Mouse (Mus musculus): Measurements from ENCODE around the gene Hectd1. TPM values are rescaled to one million over a fixed set of nuclear protein-coding genes. Genes with fewer than 3 reads are reported as not detected.

Gene Hectd1
- polyA plus RNA-seq, 1 experiment: 24.2 TPM

DNA sequence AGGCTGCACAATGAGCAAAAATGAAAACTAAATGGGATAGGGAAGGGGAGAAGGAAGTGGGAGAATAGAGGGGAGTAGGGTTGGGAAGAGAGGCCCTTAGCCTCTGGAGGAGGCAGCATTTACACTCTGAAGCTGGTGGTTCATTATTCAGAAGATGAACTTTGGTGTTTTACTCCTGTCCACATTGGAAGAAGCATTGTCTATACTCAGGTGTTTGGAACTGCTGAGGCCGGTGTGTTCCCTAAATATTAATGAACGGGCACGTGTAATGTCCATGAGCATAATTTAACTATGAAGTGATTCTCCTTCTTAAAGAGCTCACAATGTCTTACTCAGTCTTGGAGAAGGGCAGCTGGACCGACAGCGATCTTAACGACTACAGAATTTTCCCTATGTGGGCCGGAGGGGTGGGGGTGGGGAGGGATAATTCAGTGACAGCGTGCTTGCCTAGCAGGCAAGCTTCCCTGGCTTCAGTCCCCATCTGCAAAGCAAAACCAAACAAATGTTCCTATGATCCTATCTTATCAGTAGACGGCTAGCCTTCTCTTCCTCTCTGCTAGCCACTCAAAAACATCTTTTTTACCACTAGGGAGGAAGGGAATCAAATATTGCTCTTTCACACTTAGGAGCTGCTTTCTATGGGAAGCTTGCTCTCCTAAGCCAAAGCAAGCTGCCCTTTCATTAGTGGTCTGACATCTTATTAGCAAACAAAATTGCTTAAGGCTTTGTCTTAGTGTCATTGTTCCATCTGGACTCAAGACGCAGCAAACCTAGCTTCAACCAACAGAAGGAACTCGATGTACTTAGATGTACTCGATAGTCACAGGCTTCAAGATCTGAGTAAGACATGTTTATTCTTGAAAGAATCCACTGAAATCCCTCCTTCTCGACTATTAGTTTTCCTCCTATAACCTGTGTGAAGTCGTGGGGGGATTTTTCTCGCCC lies 14.5 kb upstream of the Hectd1 start:
- DNase-seq (ENCODE audit: low read depth): no peak

DNA sequence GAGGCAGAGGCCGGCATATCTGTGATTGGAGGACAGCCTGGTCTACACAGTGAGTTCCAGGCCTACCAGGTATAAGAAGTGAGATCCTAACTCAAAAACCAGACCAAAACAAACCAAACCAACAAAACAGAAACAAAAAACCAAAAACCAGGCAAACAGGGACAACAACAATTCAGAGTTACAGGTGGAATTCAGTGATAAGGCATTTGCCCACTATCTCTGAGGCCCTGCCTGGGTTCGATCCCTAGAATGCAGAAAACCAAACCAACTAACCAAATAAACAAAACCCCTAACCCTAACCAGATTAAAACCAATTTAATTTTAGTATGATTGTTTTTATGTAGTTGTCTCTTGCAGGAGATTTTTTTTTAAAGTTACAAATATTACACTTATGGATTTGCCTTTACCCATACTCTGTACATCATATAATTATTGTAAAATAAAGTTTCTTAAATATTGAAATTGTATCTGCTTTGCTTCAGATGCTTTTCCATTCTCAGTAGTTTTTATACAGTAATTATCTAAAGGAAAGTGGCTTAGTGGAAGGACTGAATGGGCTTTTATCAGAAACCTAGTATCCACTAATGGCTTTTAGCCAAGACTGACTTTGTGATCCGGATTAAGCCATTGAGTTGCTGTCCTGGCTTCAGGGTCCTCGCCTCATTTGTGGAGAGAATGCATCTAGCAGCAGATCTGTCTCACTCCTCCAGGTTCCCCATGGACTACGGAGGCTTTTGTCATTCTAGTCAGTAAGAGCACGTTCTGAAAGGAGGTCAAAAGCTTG lies 12.9 kb upstream of the Hectd1 start:
- DNase-seq (ENCODE audit: low read depth): no peak

DNA sequence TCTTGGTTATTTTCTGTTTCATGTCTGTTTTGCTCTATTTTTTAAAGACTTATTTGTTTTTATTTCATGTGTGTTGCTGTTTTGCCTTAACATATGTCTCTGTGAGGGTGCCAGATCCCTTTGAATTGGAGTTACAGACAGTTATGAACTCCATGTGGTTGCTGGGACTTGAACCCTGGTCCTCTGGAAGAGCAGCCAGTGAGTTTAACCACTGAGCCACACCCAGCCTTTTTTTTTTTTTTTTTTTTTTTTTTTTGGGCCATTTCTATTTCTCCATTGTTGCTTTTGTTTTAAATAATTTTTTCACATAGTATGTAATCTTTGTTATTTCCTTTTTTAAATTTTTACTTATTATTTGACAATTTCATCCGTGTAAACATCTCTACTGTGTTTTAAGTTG lies 10.5 kb upstream of the Hectd1 start:
- DNase-seq (ENCODE audit: low read depth): no peak

DNA sequence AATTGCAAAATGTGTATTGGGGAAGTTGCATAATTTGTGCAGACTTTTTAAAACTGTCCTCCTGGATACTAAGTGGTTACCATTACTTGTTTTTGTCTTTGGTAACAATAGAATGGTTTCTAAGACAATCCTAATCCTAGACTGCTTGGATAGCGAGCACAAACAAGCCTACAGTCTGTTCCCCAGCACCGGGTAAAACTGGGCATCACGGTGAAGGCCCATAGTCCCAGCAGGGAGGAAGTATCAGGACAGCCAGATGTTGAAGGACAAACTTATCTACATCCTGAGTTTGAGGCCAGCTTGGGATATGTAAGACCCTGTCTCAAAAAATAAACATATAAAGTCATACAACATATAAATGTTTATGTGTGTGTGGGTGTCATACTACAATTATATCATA lies 5.9 kb upstream of the Hectd1 start:
- no peak for DNase-seq (ENCODE audit: low read depth)

DNA sequence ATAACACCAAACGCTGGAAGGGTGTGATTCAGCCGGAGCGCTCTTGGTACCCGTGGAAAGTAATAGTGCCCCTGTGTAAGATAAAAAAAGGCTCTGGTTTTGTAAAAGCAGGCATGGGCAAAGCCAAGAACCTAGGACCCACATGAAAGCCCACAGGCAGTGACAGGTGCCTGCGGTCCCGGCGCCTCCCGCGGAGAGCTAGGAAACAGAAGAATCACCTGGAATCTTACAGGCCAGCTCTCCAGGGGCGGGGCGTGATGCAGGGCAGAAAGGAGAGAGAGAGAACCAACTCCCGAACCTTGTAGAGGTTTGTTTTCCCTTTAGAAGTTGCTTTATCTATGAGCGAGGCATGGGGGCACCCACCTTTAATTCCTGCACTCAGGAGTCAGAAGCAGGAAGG lies 2.6 kb upstream of the Hectd1 start:
- DNase-seq (ENCODE audit: low read depth): no peak

DNA sequence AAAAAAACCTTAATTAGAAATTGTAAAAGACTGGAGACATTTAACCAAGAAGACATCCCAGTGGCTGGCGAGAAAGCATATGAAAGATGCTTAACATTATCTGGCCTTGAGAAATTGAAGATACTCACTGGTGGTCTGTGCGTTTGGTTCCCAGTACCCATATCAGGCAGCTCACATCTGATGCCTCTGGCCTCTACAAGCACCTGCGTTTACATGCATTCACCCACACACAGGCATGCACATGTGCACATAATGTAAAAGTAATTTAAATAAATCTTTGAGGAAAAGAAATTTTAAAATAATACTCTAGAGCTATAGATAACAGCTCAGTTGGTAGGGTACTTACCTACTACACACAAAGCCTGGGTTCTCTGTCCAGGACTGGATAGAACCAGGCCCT lies 2.0 kb upstream of the Hectd1 start:
- no peak for DNase-seq (ENCODE audit: low read depth)

GRCm38 (mm10) chr12:51830671-51831070 lies 1.3 kb upstream of the Hectd1 start:
- DNase-seq (ENCODE audit: low read depth): no peak

DNA sequence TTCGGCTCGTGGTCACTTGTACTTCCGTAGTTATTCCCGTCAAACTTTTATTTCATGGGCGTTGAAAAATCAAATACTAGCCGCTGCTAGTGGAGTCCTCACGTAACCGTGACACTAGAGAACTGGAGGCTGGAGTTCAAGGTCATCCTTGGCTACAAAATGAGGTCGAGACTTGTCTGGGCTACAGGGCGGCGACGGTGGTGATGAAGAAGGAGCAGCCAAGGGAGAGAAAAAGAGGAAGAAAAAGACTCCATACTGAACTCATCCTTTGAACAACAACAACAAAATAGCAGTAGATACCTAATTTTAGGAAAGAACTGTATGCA lies 704 bp upstream of the Hectd1 start:
- DNase-seq (ENCODE audit: low read depth): no peak

GRCm38 (mm10) chr12:51828716-51829289 lies 533 bp downstream of the Hectd1 start:
- no peak for DNase-seq (ENCODE audit: low read depth)

DNA sequence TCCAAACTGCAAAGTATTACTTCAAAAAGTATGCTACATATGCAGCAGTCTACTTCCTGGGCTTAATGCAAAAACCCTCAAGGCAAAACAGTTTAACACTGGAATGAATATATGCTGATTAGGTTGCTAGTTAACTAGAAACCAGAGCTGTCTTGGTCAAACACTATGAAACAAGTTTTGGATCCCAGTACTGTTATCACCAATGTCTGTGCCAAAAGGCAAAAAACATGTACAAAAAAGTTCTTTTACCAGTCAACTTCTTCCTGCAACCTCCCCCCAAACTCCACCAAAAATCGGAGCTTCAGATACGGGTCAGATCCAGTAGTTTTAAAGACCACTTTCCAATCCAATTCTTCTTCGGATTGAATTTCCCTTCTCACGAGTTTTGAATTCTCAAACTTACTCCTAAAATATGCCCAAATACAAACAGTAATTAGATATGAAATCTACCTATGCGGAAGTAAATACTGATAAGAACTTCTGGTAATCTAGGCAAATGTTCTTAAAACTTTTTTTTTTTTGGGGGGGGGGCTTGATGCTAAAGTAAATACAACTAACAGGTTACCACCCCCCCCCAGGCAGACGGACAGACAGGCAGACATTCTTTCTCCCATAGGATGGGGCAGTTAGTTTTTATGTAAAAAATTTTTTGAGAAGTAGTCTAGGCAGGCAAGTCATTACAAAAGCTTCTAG lies 1.2 kb downstream of the Hectd1 start:
- DNase-seq (ENCODE audit: low read depth): no peak

- peak; percentile 91 for DNase-seq (ENCODE audit: low read depth)
Observed at GRCm38 (mm10) chr12:51825338-51825737, 4.0 kb downstream of the Hectd1 start.

DNA sequence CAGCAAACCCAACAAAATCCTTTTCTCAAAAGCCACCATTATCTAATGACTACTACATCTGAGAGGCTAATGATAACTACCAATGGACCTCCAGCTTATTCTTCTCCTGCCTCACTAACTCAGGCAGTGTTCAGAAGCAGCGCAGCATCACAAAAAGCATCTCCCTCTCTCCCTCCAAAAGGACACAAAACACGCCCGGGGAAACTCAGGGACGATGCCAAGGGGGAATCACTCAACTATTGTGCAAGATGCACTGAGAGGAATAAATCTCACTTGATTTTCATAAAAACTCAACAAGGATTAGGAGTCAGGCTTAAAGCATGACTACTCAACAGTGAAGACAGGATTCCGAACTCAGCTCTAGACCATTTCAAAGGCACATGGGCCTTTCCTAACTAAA lies 6.0 kb downstream of the Hectd1 start:
- DNase-seq (ENCODE audit: low read depth): no peak

- no peak for DNase-seq (ENCODE audit: low read depth)
Observed at GRCm38 (mm10) chr12:51822861-51823260, 6.5 kb downstream of the Hectd1 start.

DNA sequence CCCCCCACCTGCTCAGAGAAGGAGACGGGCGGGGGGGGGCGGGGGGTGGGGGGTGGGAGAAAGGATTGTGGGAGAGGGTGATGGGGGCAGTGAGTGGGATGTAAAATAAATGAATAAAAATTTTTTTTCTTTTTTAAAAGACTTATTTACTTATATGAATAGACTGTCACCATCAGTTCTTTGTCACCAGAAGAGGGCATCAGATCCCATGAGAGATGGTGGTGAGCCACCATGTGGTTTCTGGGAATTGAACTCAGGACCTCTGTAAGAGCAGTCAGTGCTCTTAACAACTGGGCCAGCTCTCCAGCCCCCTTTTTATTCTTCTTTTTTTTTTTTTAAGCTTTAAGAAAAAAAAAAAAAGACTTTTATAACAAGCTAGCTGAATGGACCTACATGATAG lies 7.1 kb downstream of the Hectd1 start:
- DNase-seq (ENCODE audit: low read depth): no peak

DNA sequence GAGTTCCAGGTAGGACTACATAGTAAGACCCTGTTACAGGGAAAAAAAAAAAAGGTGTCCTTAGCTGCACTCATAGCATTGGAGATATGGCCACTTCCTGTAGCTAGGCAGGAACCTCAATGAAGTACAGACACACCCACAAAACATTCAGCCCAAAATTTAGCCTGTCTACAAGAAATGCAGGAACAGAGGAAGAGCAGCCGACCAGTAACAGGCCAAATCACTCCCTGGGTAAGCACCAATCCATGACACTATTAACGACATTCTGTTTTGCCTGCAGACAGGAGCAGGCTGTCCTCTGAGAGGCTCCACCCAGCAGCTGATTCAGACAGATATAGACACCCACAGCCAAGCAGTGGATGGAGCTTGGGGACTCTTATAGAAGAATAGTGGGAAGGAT lies 8.1 kb downstream of the Hectd1 start:
- DNase-seq (ENCODE audit: low read depth): no peak

DNA sequence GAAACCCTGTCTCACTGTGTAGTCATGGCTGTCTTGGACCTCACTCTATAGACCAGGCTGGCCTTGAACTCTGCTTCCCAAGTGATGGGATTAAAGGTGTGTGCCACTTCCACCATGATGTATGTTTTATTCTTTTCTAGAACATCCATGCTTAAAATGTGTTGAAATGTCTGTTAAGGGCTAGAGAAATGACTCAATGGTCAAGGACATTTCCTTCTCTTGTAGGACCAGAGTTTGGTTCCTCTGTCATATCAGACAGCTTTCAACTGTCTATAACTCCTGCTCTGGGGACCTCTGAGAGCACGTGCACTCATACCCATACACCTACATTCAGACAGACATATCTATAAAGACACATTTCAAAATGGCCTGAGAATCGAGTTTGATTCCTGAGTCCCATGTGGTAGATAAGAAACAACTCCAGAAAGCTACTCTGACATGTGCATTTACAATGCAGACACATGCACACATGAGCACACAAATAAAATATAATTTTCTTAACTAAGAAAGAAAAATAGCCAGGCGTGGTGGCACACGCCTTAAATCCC lies 9.3 kb downstream of the Hectd1 start:
- DNase-seq (ENCODE audit: low read depth): no peak

GRCm38 (mm10) chr12:51817815-51818613 lies 11.3 kb downstream of the Hectd1 start:
- DNase-seq (ENCODE audit: low read depth): no peak

GRCm38 (mm10) chr12:51811388-51812140 lies 17.8 kb downstream of the Hectd1 start:
- DNase-seq (ENCODE audit: low read depth): no peak

DNA sequence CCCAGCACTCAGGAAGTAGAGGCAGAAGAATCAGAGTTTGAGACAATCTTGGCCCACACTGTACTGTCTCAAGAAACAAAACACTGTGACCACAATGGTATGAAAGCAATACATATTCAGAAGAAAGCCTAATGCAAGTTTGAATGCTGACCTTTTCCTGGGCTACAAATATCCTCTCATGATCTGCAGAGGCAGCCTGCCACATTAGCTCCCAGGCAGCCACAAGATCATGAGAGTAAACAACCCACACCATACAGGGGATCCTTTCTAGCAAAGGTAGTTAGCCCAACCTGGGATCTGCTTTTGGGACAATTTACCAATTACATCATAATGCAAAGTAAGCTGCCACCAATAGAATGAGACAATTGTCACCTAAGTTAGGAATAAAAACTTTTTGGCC lies 18.8 kb downstream of the Hectd1 start:
- DNase-seq (ENCODE audit: low read depth): no peak

GRCm38 (mm10) chr12:51784842-51785241 lies 44.5 kb downstream of the Hectd1 start:
- DNase-seq (ENCODE audit: low read depth): no peak

Measured in gonadal fat pad, adult 2 months (tissue).